Mouse (Mus musculus): ENCODE results near the gene Tns1. TPM values are rescaled to one million over a fixed set of nuclear protein-coding genes. Genes with fewer than 3 reads are reported as not detected.
A peak's percentile ranks its signal among the peaks of the same experiment; 100 is the strongest.

Gene Tns1
- polyA plus RNA-seq, 1 experiment from 2014 or later = 121 TPM

DNA sequence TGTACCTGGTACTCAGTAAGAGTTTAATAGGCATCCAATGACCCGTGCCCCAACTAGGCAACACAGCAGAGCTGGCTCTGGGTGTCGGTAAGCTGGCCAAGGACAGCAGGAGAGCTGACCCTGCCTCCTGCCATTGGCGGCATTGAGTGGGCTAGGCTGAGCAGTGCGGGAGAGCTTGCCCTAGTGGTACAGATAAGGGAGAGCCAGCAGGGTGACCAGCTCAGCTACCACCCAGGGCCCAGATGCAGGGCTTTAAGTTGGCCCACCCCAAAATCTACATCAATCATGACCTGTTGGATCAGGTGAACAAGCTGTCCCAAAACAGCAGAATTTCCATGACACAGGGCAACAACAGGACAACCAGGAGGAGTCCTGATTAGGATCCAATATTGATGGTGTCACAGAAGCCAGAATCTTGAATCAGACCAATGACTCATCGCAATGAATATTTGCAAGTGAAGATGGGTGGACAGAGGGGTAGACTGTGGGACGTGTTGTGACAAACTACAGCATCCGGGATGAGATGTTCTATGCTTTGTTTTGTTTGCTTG is 54.2 kb downstream of the Tns1 start:
- peak overlapping the region; percentile 91; the same call in 1 of the 2 replicates for H3K27ac ChIP-seq

GRCm38 (mm10) chr1:74069085-74069835 is 55.0 kb downstream of the Tns1 start:
- H3K9ac ChIP-seq = peak overlapping the region; percentile 77
- H3K4me2 ChIP-seq = peak overlapping the region; percentile 86
- H3K36me3 ChIP-seq = no peaks in the 10 kb centered on the region
- ATAC-seq (replicated peaks; ENCODE audit: insufficient number of reproducible peaks, insufficient read depth, low FRiP score, low read depth) = peak; percentile 30; the same call in 1 of the 2 replicates
- no peaks in the 10 kb centered on the region for H3K9me3 ChIP-seq (replicated peaks)
- peak overlapping the region; percentile 91 for H3K27ac ChIP-seq
- 40% methylated on average over 9 of the region's 9 CpGs for WGBS
- H3K4me3 ChIP-seq = peak overlapping the region; percentile 66
- H3K4me1 ChIP-seq (replicated peaks) = peaks cover 66% of the 10 kb centered on the region
- H3K27me3 ChIP-seq = no peaks in the 10 kb centered on the region

More for the DNA sequence above, 54.2 kb downstream of the Tns1 start:
- H3K36me3 ChIP-seq = no peaks in the 10 kb centered on the region
- no peak overlapping the region for H3K4me2 ChIP-seq
- ATAC-seq (replicated peaks; ENCODE audit: insufficient number of reproducible peaks, insufficient read depth, low FRiP score, low read depth) = no peak
- H3K9me3 ChIP-seq (replicated peaks) = no peaks in the 10 kb centered on the region
- H3K9ac ChIP-seq = no peak overlapping the region
- H3K4me1 ChIP-seq (replicated peaks) = peaks cover 69% of the 10 kb centered on the region
- 72% methylated on average over 7 of the region's 7 CpGs for WGBS
- H3K4me3 ChIP-seq = no peak overlapping the region
- no peaks in the 10 kb centered on the region for H3K27me3 ChIP-seq

DNA sequence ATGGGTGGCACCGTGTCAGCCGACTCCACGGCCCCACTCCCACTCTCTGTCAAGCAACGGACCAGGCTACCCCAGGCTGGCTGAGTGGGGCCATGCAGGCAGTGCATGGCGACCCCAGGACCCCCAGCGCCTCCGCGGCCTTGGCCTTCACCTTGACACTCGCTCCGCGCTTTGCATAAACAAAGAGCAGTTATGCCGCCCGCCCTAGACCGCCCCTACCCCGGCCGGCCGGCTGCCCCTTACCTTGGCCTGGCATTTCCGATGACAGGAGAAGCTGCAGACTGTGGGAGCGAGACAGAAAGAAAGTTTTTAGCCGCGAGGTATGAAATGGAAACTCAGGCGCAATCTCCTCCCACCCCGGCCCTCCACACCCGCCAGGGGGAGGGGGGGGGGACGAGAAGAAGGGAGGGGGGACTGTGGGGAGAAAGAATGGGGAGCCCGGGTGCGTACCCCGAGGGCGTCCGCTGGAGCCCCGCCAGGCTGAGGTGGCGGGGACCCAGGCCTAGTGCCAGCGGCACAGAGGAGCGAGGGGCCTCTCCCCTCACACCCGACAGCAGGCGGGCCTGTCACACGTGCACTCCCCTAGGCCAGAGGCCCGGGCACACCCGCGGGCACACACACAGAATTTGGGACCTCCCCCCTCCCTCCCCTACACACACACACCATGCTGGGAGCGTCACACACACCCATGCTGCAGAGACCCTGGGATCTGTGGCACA is 55.7 kb downstream of the Tns1 start:
- H3K27ac ChIP-seq = peak overlapping the region; percentile 91
- peaks cover 62% of the 10 kb centered on the region for H3K4me1 ChIP-seq (replicated peaks)
- no peaks in the 10 kb centered on the region for H3K9me3 ChIP-seq (replicated peaks)
- H3K27me3 ChIP-seq = no peaks in the 10 kb centered on the region
- H3K4me2 ChIP-seq = peak overlapping the region; percentile 86
- peak; percentile 68 for ATAC-seq (replicated peaks; ENCODE audit: insufficient number of reproducible peaks, insufficient read depth, low FRiP score, low read depth)
- H3K36me3 ChIP-seq = no peaks in the 10 kb centered on the region
- WGBS = 4% methylated on average over 41 of the region's 41 CpGs
- peak overlapping the region; percentile 77 for H3K9ac ChIP-seq
- peak overlapping the region; percentile 66 for H3K4me3 ChIP-seq

DNA sequence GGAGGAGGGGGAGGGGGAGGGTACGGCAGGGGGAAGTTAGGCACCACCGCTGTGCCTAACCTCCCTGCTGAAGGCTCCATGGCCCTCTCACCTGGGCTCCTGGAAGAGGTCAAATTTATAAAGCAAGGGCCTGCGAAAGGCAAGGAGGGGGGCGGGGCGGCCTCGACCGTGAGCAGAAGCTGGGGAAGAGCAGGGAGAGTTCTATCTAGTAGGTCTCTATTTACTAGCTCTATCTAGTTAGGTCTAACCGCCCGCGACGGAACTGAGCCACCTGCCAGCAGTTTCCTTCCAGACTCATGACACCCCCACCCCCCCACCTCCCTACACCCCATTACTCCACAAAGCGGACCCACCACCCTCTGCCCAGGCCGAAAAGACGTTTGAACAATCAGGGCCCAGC is 56.4 kb downstream of the Tns1 start:
- H3K4me3 ChIP-seq = peak overlapping the region; percentile 66
- H3K4me1 ChIP-seq (replicated peaks) = peaks cover 63% of the 10 kb centered on the region
- 12% methylated on average over 14 of the region's 14 CpGs for WGBS
- H3K36me3 ChIP-seq = no peaks in the 10 kb centered on the region
- no peaks in the 10 kb centered on the region for H3K9me3 ChIP-seq (replicated peaks)
- peak overlapping the region; percentile 77 for H3K9ac ChIP-seq
- no peak for ATAC-seq (replicated peaks; ENCODE audit: insufficient number of reproducible peaks, insufficient read depth, low FRiP score, low read depth)
- peak overlapping the region; percentile 86 for H3K4me2 ChIP-seq
- peak overlapping the region; percentile 91 for H3K27ac ChIP-seq
- H3K27me3 ChIP-seq = no peaks in the 10 kb centered on the region

GRCm38 (mm10) chr1:74066576-74066975 is 57.7 kb downstream of the Tns1 start:
- Histone ChIP-seq H3K9me3 (replicated peaks) (no peaks in the 10 kb centered on the region), H3K4me3 (no peak overlapping the region), H3K27me3 (no peaks in the 10 kb centered on the region), H3K27ac (peak overlapping the region; percentile 41), H3K4me1 (replicated peaks) (peaks cover 66% of the 10 kb centered on the region), H3K36me3 (no peaks in the 10 kb centered on the region), H3K9ac (0 out of 2 replicates have a peak overlapping the region, but pooled peaks have one; percentile 7), H3K4me2 (peak overlapping the region; percentile 86)
- no peak for ATAC-seq (replicated peaks; ENCODE audit: insufficient number of reproducible peaks, insufficient read depth, low FRiP score, low read depth)
- 87% methylated on average over 3 of the region's 3 CpGs for WGBS

DNA sequence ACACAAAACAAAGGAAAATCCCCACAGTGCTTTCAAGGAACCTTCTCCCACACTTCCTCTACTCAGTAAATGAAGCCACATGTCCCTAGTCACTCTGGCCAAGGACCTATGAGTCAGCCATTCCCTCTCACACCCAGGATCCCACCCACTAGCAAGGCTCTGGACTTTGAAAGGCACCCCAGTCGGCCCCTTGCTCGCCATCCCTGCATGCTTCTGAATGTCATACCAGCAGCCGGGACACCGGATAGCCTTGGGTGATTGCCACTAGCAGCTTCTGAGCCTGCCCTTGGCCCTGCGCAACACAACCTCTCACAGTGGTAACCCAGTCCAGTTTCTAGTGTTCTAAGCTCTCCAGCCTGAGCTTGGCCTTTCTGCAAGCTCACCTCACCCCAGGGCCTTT is 58.2 kb downstream of the Tns1 start:
- Histone ChIP-seq H3K9me3 (replicated peaks) (no peaks in the 10 kb centered on the region), H3K4me3 (no peak overlapping the region), H3K4me1 (replicated peaks) (peaks cover 62% of the 10 kb centered on the region), H3K9ac (no peak overlapping the region), H3K4me2 (peak overlapping the region; percentile 86; the same call in 1 of the 2 replicates), H3K36me3 (no peaks in the 10 kb centered on the region), H3K27ac (peak overlapping the region; percentile 41), H3K27me3 (no peaks in the 10 kb centered on the region)
- no peak for ATAC-seq (replicated peaks; ENCODE audit: insufficient number of reproducible peaks, insufficient read depth, low FRiP score, low read depth)
- 43% methylated on average over 5 of the region's 5 CpGs for WGBS

DNA sequence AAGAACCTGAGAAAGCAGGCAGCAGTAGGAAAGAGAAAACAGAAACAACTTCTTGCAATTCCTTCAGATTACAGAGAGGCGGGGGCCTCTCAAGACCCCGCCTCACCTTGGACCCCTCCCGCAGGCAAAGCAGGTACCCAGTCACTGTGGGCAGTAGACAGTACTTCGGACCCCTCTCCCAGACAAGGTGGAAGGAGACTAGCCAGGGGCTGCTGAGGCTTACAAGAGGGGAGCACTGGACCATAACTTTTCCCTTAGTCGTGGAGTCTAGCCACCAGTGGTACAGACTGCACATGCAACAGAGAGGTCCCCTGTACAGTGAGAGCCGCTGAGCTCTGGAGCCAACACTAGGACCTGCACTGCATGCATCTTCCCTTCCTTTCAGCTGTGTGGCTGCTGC is 64.2 kb downstream of the Tns1 start:
- H3K27me3 ChIP-seq = no peaks in the 10 kb centered on the region
- peak overlapping the region; percentile 6; the same call in 1 of the 2 replicates for H3K9ac ChIP-seq
- no peak overlapping the region for H3K4me3 ChIP-seq
- no peaks in the 10 kb centered on the region for H3K36me3 ChIP-seq
- H3K27ac ChIP-seq = 0 out of 2 replicates have a peak overlapping the region, but pooled peaks have one; percentile 18
- 76% methylated on average over 6 of the region's 6 CpGs for WGBS
- peaks cover 42% of the 10 kb centered on the region for H3K4me1 ChIP-seq (replicated peaks)
- no peak overlapping the region for H3K4me2 ChIP-seq
- no peaks in the 10 kb centered on the region for H3K9me3 ChIP-seq (replicated peaks)
- ATAC-seq (replicated peaks; ENCODE audit: insufficient number of reproducible peaks, insufficient read depth, low FRiP score, low read depth) = no peak; the same call in 1 of the 2 replicates

- Histone ChIP-seq H3K4me2 (no peak overlapping the region), H3K27ac (0 out of 2 replicates have a peak overlapping the region, but pooled peaks have one; percentile 27), H3K4me1 (replicated peaks) (peaks cover 44% of the 10 kb centered on the region), H3K9ac (no peak overlapping the region), H3K27me3 (no peaks in the 10 kb centered on the region), H3K9me3 (replicated peaks) (no peaks in the 10 kb centered on the region), H3K4me3 (no peak overlapping the region), H3K36me3 (no peaks in the 10 kb centered on the region)
- WGBS = 87% methylated on average over 5 of the region's 5 CpGs
- no peak for ATAC-seq (replicated peaks; ENCODE audit: insufficient number of reproducible peaks, insufficient read depth, low FRiP score, low read depth)
Observed at GRCm38 (mm10) chr1:74059552-74059951, 64.7 kb downstream of the Tns1 start.

- H3K4me3 ChIP-seq = no peak overlapping the region
- H3K4me1 ChIP-seq (replicated peaks) = peaks cover 52% of the 10 kb centered on the region
- no peaks in the 10 kb centered on the region for H3K27me3 ChIP-seq
- no peak overlapping the region for H3K4me2 ChIP-seq
- no peaks in the 10 kb centered on the region for H3K9me3 ChIP-seq (replicated peaks)
- H3K27ac ChIP-seq = no peak overlapping the region
- H3K36me3 ChIP-seq = no peaks in the 10 kb centered on the region
- ATAC-seq (replicated peaks; ENCODE audit: insufficient number of reproducible peaks, insufficient read depth, low FRiP score, low read depth) = no peak
- H3K9ac ChIP-seq = no peak overlapping the region
- 49% methylated on average over 4 of the region's 4 CpGs for WGBS
Observed at GRCm38 (mm10) chr1:74058771-74059170, 65.5 kb downstream of the Tns1 start.

DNA sequence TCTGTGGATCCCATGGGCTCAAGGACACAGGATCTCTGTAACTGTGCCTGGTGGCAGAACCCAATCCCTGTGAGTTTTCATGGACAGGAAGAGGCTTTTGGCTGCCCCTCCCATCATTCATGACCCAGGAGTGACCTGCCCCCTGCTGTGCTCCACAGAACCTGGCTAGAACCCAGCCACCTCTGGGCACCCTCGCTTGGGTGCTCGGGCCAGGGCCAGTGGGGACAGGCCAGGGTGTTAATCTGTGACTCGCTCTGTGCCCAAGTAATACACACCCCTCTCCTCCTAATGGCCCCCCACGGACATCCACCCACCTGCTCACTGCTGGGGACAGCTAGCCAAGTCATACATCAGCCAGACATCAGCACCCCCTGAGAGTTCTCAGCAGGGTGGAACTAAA is 65.9 kb downstream of the Tns1 start:
- WGBS = 73% methylated on average over 4 of the region's 4 CpGs
- H3K9me3 ChIP-seq (replicated peaks) = no peaks in the 10 kb centered on the region
- peaks cover 57% of the 10 kb centered on the region for H3K4me1 ChIP-seq (replicated peaks)
- no peak overlapping the region for H3K27ac ChIP-seq
- H3K36me3 ChIP-seq = no peaks in the 10 kb centered on the region
- no peak overlapping the region for H3K4me3 ChIP-seq
- H3K9ac ChIP-seq = no peak overlapping the region
- H3K4me2 ChIP-seq = no peak overlapping the region
- ATAC-seq (replicated peaks; ENCODE audit: insufficient number of reproducible peaks, insufficient read depth, low FRiP score, low read depth) = no peak
- H3K27me3 ChIP-seq = no peaks in the 10 kb centered on the region

- Histone ChIP-seq H3K36me3 (no peaks in the 10 kb centered on the region), H3K9ac (no peak overlapping the region), H3K9me3 (replicated peaks) (no peaks in the 10 kb centered on the region), H3K4me1 (replicated peaks) (peaks cover 60% of the 10 kb centered on the region), H3K27me3 (no peaks in the 10 kb centered on the region), H3K4me3 (no peak overlapping the region), H3K27ac (no peak overlapping the region), H3K4me2 (no peak overlapping the region)
- 78% methylated on average over 5 of the region's 5 CpGs for WGBS
- ATAC-seq (replicated peaks; ENCODE audit: insufficient number of reproducible peaks, insufficient read depth, low FRiP score, low read depth) = no peak
Observed at GRCm38 (mm10) chr1:74057501-74057900, 66.7 kb downstream of the Tns1 start.

Data from heart, embryonic 15.5 days (tissue).